Mouse (Mus musculus): ENCODE data around the gene Inpp4b.

Gene Inpp4b

DNA sequence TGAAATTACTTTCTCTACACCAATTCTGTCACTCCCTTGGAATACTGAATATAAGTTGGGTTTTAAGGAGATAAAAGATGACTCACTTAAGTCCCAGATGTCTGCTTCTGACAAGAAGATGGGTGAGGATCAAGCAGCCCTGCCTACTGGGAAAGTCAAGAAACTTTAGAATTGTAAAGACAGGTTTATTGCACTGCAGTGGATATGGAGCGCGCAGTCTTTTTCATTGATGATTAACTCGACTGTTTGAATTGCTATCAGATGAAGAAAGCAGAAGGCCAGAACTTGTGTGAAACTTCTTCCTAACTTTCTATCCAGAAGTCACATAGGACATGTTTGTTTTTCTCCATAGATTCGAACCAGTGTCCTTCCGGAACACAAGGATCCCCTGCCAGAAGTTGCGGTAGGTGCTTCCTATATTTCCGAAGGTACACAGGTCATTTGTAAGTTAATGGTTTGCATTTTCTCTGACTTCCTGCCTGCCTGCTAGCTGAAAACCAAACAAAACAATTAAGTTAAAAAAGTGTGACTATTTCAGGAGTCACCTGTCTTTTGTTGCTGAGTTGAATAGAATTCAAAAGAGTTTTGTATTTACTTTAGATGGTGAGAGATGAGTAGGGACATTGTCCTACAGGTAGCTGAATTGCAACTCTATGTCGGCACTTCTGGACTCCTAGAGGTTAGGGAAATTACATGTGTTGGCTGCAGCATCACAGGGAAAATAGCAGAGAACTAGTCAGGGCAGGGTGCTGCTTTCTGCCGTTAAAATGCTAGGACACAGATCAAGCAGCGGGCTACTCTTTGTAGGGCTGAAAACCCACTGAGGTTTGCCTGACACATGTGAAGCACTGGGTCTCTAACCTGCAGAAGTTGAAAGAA, 502.0 kb downstream of the Inpp4b start:
- DNase-seq (ENCODE audit: low read depth) = no peak

DNA sequence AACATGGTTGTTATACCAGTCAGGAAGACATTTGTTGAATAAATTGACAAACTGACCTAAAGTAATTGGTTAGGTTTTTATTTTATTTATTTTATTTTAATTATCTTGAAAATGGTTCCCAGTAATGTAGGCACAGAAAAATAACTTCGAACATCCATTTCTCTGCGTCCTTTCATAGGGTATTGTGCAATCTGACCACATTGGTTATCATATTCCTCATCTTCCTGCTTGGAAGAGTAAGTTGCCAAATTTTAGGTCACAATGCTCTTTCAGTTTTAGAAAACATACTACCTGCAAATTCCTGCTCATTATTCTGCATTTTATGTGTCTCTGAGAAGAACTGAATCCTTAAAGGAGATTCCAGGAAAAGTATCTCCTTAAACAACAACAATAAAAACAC, 505.6 kb downstream of the Inpp4b start:
- peak; percentile 1 for DNase-seq (ENCODE audit: low read depth)

DNA sequence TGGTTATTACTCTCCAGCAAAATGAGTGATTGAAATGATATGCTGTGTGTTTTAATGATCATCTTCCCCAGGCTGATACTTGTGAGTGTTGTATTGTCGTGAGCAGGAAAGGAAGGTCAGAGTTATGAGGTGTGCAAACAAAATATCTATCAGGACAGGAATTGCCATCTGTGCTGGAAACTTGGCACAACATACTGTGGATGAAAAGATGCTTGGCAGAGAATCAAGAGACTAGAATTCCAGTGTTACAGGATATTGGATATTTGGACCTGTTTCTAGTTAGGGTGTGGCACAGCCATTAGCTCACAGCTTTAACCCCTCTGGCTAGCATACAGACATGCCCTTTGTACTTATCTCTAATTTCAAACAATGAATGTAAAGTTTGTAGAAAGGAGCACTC, 507.6 kb downstream of the Inpp4b start:
- DNase-seq (ENCODE audit: low read depth) = no peak

DNA sequence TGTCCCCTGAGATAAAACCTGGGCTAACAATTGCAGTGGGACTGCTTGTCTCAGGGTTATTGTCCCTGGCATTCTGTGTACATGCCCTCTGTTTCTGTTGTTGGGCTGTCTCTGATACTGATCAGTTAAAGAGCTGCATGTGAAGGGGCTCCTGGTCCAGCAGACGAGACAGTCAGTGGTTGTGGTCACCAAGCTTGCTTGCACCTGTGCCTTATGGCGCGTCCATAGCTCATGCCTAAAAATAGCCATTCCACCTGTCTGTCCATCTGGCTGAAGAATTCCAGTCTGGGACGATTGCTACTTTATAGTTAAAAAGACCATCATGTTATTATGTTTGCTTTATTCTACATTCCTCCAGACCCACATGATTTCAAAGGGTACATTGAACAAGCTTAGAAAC, 510.8 kb downstream of the Inpp4b start:
- no peak for DNase-seq (ENCODE audit: low read depth)

DNA sequence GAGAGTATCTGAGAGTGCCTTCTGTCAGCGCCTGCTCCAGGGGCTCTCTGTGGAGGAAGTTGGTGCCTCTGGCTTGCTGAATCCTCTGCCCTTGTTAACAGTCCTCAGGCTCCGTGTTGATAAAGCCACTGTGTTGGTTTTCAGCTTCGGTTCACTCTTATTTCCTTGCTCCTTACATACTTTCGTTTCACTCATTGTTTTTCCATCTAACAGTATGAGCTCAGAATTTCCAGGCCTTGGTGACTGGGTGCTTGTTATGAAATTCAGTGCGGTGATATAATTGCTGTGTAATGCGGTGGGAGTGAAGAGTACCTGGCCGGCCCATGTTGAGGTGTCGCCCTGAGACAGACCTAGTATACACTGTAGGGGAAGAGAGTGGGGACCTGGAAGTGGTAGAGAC, 512.2 kb downstream of the Inpp4b start:
- DNase-seq (ENCODE audit: low read depth) = no peak

DNA sequence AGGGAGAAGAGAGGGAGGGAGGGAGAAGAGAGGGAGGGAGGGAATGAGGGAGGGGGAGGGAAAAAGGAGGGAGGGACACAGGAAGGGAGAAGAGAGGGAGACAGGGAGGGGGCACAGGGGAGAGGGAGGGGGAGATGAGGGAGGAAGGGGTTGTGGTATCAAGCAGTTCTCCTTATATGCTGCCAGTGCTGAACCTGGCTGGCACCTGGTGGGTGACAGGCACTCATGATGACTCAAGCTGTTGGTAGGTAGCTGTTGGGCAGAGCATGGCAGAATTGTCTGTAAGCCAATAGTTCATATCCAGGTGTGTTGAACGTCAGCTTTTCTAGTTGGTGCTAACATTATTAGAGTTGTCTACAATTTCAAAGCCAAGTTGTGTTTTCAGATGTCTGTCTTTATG, 512.7 kb downstream of the Inpp4b start:
- no peak for DNase-seq (ENCODE audit: low read depth)

DNA sequence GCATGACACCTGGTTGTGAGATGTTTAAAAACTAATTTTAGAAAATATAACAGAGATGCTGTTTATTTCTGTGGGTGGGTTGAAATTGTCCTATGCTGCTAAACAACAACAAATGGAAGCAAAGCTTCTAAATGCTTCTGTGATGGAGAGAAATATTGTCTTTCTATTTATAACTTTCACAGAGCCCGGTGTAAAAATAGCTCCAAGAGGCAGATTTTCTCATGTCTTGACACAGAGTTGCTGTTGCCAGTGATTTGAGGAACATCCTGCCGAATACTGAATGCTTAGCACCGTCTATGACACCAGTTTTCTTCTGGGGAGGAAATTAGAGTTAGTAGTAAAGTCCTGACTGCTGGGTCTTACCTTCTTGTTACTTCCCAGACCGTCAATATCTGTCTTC, 513.8 kb downstream of the Inpp4b start:
- no peak for DNase-seq (ENCODE audit: low read depth)

DNA sequence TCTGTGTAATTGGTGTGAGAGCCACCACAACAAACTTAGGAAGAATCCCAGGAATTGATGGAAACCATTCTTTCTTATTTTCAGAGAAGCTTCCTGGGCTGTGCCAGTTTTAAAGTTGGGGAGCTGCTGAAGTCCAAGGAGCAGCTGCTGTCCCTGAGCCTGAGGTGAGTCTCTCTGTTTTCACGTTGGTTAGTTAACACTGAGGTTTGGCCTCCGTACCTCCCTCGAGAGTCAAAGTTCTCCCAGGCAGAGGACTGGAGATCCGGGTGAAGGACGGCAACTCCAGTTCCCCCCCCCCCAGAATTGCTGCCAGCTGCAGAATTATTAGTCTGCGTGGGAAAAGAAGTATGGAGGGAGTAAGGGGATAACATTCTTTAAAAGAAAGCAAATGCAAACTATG, 514.3 kb downstream of the Inpp4b start:
- no peak for DNase-seq (ENCODE audit: low read depth)

DNA sequence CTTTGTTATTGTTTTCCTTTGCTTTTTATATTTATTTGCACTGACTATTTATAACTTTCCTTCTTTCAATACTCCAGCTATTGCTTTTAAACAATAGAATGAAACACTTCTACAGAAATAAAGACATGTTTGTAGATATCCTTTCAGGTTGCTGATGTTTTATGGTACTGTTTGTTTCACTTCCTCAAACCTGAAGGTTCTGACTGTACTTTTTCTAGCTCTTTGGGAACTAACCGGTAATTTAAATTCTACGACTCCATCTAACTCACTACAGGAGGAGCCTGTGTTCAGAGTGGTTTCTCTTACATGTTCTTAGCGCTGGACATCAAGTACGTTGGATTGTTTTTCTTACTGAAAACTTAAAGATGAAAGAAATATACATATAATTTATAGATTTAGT, 516.0 kb downstream of the Inpp4b start:
- DNase-seq (ENCODE audit: low read depth) = no peak

DNA sequence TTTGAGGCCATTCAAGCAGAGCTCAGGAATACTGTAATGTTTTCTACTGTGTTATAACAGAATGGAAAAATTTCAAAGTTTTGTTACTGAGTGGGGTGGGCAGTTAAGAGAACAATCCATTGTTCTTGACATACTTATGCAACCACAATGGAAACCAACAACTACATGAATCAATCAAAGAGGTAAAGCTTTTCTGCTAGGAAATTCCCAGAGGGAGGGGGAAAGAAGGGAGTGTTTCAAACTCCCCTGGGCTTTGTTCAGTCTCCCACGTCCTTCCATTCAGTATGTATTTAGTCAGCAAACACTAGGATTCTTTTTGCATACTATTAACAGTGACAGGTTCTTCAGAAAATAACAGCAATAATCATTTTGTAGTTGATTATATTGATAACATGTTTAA, 517.4 kb downstream of the Inpp4b start:
- DNase-seq (ENCODE audit: low read depth) = no peak

DNA sequence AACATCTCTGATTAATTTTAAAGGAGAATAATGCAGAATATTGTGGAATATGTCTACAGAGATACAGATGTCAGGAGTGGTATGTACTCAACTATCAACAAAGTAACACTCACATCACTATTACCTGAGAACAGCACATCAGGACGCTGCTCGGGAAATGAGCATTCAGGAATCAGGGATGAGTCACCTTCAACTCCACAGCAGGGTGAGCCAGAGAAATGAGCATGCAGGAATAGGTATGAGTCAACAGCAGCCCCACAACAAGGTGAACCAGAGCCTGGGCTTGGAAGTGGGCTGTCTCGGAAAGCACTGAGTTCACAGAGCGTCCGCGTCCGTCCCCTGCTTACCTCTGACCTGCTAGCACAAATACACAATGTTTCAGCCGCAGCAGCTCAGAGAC, 519.0 kb downstream of the Inpp4b start:
- DNase-seq (ENCODE audit: low read depth) = no peak

DNA sequence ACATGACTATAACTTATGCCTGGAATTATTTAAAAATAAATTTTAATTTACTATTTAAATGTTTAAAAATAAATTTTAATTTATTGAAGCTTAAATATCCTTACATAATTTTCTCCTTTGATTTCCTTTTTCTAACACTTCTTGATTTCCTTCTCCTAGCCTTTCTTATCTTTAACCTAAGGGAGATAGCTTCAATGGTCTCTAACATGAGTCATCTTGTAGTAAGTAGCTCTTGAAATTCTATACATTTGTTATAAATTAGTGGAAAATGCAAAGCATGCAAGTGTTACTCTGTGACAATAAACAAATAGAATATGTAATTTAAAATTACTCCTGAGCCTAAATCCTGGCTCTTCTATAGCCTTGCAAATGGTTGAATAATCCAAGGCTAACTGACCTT, 520.4 kb downstream of the Inpp4b start:
- no peak for DNase-seq (ENCODE audit: low read depth)

DNA sequence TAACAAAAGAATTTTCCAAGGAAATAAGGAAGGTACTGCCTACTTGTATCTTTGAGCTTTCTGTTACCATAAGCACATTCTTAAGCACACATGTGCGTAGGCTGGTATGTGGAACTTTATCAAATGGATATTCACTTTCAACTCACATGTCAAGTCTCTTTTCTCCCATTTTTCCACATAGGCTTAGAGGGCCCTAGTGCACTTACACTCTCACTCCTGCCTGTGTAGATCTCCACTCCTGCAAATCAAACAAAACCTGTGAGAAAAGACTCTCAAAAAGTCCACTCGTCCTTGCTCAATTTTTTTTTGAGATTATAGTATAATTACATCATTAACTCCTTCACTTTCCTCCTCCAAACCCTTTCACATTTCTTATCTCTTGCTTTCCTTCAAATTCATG, 522.0 kb downstream of the Inpp4b start:
- no peak for DNase-seq (ENCODE audit: low read depth)

DNA sequence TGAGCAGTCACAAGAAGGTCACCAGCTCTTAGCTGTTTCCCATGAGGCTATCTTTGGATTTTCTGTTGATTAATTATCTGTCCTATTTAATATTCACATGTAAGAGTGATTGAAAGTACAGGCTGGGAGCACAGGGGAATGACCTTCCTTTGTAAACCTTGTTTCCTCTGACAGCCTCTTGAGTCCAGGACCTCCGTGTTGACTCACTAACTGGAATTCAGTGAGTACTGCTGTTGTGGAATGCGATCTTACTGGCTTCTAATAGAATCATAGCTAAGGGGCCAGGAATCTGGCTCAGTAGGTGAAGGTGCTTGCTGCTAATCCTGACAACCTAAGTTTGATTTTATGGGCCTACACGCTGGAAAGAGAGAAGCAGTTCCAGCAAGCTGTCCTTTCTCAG, 523.3 kb downstream of the Inpp4b start:
- no peak for DNase-seq (ENCODE audit: low read depth)

DNA sequence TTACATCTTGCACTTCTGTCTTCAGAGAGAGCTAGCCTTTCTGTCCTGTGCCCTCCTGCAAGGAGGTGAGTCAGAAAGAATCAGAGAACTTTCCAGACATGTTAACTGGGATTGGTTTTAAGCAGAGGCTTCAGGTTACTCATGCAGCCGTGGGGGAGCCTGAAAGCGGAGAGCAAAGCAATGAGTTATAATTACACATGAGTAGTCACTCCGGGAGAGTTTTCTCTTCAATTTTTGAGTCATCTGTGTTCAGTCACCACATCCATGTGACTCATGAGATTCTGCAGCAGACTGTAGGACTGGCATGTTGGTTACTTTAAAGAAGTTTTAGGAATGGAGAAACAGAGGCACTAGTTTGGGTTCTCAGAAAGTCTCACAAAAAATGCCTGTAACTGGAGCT, 524.7 kb downstream of the Inpp4b start:
- DNase-seq (ENCODE audit: low read depth) = peak; percentile 53

DNA sequence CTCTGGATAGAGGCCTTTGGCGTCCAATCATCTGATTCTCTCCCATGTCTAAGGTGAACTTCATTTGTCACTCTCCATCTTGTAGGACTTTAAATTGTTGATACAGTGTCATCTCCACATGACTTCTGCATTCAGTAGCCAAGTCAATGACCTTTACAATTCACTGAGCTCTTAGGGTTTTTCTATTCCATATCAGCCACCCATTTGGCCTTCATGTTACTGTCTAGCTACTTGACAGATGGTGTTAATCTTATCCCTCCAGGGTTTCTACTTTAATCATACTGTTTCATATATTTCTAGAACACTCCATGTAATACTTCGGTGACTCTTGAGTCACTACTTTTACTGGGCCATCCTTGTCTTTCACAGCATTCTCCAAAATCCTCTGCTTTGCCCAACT, 528.1 kb downstream of the Inpp4b start:
- no peak for DNase-seq (ENCODE audit: low read depth)

DNA sequence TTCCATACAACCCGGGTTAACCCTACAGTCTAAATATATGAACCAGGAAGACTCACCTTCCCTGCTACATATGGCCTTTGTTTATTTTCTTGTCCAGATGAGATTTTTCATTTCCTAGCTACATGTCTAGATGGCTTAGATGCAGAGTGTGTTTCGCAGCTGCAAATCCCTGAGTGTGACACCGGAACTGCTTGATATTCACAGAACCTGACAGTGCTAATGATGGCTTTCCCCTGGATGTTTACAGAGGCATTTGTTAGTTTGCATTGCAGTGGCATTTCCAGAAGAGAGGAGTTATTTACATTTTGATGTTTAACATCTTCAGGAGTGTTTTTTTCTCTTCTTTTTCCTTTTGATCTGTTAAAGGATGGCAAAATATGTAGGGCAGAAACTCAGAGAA, 537.7 kb downstream of the Inpp4b start:
- DNase-seq (ENCODE audit: low read depth) = no peak

DNA sequence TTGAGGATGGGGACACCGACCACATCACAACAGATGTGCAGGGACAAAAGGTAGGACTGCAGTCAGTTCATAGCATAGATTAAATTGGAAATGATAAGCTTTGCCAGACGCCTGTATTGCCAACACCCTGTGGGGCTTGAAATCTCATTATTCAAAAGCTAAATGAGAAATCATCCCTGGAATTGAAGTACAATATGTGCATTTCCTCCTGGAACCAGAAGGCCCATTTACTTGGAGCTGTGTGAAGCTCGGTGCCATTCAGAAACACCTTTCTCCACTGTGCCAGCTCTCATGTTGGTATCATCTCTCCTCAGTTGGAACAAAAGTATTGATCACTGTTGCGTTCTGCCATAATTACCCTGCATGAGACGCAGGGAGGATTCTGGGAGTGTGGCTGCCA, 541.8 kb downstream of the Inpp4b start:
- DNase-seq (ENCODE audit: low read depth) = no peak

DNA sequence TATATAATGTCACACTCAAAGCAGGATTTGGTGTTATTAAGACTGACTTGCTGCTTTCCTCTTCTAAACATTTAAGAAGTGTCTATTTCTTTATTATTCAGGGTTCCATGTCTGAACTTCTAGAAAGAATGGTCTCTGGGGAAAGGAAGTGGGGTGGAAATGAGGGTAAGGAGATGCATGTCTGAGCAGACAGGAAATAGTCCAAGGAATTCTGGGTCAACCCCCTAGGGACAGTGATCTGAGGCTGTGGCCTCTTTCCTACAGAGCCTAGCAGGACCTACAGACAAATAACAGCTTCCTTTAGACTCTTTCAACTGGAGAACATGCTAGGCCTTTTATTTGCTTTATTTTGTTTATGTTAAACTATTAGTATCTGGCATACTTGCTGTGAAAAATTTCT, 546.5 kb downstream of the Inpp4b start:
- DNase-seq (ENCODE audit: low read depth) = no peak

DNA sequence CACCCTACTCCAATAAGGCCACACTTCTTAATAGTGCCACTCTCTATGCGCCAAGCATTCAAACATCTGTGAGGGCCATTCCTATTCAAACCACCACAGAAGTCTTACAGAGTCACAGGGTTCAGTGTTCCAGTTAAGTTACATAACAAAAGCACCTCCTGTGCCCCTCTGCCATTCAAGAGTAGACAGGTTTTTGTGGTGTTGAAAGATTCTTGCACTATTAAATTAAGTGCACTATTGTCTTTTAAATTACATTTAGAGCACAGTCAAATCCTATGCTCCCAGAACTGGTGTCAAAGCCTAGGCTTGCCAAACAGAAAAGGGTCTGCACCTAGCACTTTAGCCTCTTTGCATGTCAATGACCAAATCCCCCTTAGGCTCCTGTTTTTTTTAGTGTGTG, 550.9 kb downstream of the Inpp4b start:
- DNase-seq (ENCODE audit: low read depth) = no peak

DNA sequence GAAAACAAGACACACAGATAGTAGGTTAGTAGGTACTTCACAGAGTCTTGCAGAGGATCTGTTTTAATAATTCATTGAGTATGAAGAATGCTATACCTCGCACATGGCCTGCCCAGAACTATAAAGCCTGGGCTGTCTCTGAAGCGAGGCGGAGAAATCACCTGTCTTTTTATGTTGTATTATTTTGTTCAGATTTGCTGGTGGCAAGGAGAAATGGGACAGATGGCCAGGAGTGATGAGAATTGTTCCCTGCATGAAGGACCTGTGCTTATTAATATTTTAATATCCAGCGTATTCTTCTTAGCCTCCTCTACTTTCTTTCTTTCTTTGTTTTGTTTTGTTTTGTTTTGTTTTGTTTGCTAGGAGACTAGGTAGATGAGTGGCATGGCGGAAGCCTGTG, 604.5 kb downstream of the Inpp4b start:
- DNase-seq (ENCODE audit: low read depth) = no peak

DNA sequence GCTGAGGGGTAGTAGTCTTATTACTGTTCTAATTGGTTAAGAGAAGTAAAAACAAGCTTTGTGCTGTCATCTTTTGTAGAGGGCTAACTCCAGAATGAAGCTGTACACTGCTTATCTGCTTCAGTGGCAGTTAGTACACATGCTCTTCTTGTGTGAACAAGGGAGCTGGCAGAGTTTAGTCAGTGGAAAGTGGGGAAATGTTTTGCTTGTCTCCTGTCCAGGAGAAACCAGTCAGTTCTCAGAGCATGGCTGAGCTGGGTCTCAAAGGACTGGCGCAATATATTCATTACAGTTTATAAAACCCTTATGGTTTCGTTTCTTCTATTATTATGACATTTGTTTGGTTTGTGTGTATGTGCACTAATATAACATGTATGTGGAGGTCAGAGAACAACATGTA, 610.7 kb downstream of the Inpp4b start:
- no peak for DNase-seq (ENCODE audit: low read depth)

DNA sequence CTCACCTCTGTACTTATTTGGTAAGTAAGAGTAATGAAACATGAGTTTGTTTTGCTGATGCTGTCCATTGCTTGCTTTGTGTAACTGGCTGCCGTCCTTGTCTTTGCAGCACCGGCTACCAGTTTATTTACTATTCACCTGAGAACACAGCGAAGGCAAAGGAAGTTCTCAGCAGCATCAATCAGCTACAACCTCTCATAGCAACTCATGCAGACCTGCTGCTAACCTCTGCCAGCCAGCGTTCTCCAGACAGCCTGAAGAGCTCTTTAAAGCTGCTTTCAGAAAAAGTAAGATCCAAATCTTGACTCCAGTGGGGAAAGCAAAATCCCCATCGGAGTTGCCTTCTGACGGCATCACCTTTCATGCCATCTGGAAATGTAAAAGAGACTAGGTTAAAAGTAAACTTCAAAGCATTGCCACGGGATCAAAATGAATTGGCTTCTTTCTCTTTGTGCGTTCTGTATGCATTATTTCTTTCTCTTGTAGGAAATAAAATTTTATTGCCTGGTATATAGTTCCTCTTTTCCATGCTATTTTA, 642.8 kb downstream of the Inpp4b start:
- DNase-seq (ENCODE audit: low read depth) = no peak

DNA sequence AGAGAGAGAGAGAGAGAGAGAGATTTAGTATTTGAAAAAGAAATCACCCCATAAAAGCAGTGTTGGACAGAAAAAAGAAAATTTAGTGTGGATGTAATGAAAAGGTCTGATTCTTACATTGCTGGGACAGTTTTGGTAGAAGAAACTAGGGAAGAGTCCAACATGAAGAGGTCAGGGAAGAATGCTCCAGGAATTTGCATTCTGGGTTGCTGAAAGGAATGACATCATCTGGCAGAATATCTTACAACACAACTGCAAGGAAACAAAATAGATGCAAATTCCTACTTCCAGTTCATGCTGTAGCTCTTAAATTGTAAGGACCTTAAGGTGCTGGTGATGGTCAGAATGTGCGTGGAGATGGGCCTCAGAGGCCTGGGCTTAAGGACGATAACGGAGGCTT, 650.6 kb downstream of the Inpp4b start:
- DNase-seq (ENCODE audit: low read depth) = no peak

Measured in 416B (cell line).